Mouse (Mus musculus) megakaryocyte, embryonic 14.5 days (primary cell): Measurements from ENCODE around the gene Slc39a3.

Experiments
- FLI1 ChIP-seq: IDR thresholded peaks from 2 replicates; pipeline ENCODE4 v1.6.1; 2012; ENCODE audit warnings: low read length, inconsistent platforms, mixed read lengths
- GATA1 ChIP-seq: IDR thresholded peaks from 3 replicates; pipeline ENCODE4 v1.6.1; 2012; ENCODE audit warnings: mixed read lengths, low read length, inconsistent platforms, borderline replicate concordance

DNA sequence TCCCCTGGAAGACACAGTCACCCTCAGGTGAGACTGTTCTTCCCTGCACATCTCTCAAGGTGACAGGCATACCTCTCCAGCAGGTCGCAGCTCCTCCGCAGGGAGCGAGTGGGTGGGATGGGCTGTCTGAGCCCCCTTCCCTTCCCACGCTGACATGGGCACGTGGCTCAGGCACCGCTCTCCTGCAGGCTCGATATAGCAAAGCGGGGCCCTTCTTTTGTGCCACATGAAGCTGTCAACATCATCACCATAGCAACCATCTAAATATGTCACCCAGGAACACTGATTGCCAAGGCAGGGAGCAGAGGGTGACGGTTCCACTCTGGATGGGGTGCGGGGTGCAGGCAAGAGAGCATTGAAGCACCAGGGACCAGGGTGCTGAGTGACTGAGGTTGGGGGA is 36.1 kb downstream of the Slc39a3 start:
- TF ChIP-seq GATA1 (no peak), FLI1 (no peak)
